Mouse (Mus musculus): ENCODE measurements at regions not wholly inside any gene's neighbourhood (a gene's known extent, or its start where the extent isn't known, plus 50 kb on each side); places are given as distances from the start of the nearest gene placed in this dataset.

DNA sequence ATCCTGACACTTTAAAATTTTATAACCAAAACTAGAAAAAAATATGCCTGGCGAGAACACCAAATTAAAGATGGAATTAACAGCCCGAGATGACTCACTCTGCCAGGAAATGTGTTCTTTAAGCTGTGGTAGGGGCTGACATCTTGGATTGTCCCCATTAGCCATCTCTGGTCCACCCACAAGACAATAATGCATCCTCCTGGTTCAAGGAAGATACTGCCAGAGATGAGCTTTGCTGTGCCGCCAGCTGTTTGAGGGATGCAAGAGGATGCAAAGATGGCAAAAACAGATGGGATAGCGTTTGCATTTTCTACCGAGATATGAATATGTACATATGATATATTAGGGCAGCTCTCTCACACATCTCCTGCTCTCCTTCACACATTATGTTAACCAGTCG, 382.3 kb upstream of the Pkn2 start:
- TF ChIP-seq POLR2A (IDR thresholded peaks at IDR 0.05; ENCODE audit: low read depth, low read length) = no peak
- TF ChIP-seq CTCF (IDR thresholded peaks at IDR 0.05; ENCODE audit: borderline replicate concordance, insufficient read depth, low read length) = no peak
